Comparison of ENCODE assay signal across 12 mouse cellular contexts in genomic region chr14:31189348-31189747, GRCm38 (mm10). TPM values are rescaled to one million over a fixed set of nuclear protein-coding genes. Genes with fewer than 3 reads are reported as not detected.
A peak's percentile ranks its signal among the peaks of the same experiment; 100 is the strongest.
DNase-seq lines count a peak whose midpoint lies in the region; ATAC-seq and TF ChIP-seq lines count a peak whose summit lies in the region.
"Had no signal": no experiment of that assay in that cellular context is flagged by ENCODE, and none has a peak within 500 bp of the region (broad histone marks: within the 10 kb centered on the region; RNA-seq: fewer than 3 reads in every experiment).

No protein-coding gene starts in this region.

- no peaks in the 10 kb centered on the region for H3K27me3 ChIP-seq in heart, adult 2 months (ENCODE audit: control insufficient read depth, insufficient read depth, low read length)
- no peaks in the 10 kb centered on the region for H3K27me3 ChIP-seq in heart, embryonic 11.5 days (ENCODE audit: control insufficient read depth, insufficient read depth, low read length)
- no peaks in the 10 kb centered on the region for H3K27me3 ChIP-seq in limb, embryonic 15.5 days
- H3K27me3 ChIP-seq in limb, embryonic 10.5 days (ENCODE audit: low read depth, poor library complexity, severe bottlenecking): no peaks in the 10 kb centered on the region
- H3K27me3 ChIP-seq in midbrain, embryonic 16.5 days (ENCODE audit: control insufficient read depth, insufficient read depth, low read depth, low read length): no peaks in the 10 kb centered on the region

- H3K9me3 ChIP-seq in heart, embryonic 11.5 days (replicated peaks; ENCODE audit: control insufficient read depth, low read length): no peaks in the 10 kb centered on the region
- no peaks in the 10 kb centered on the region for H3K9me3 ChIP-seq in limb, embryonic 15.5 days
- no peaks in the 10 kb centered on the region for H3K9me3 ChIP-seq in limb, embryonic 10.5 days (replicated peaks)
- H3K9me3 ChIP-seq in midbrain, embryonic 16.5 days (replicated peaks; ENCODE audit: control insufficient read depth, low read length, poor library complexity, severe bottlenecking): no peaks in the 10 kb centered on the region
- H3K9me3 ChIP-seq: G1E had no signal

- peaks cover 3% of the 10 kb centered on the region for H3K4me1 ChIP-seq in heart, adult 2 months (ENCODE audit: control insufficient read depth, insufficient read depth, low read length)
- H3K4me1 ChIP-seq in heart, embryonic 11.5 days (ENCODE audit: control insufficient read depth, insufficient read depth, low read length): peaks cover 16% of the 10 kb centered on the region
- H3K4me1 ChIP-seq in limb, embryonic 15.5 days: no peaks in the 10 kb centered on the region
- no peaks in the 10 kb centered on the region for H3K4me1 ChIP-seq in limb, embryonic 10.5 days
- peaks cover 3% of the 10 kb centered on the region; the same call in 1 of the 2 replicates for H3K4me1 ChIP-seq in midbrain, embryonic 16.5 days (ENCODE audit: control insufficient read depth, insufficient read depth, low read length)

- no peak for ATAC-seq in heart, embryonic 11.5 days (replicated peaks; ENCODE audit: insufficient number of reproducible peaks, low FRiP score, low TSS enrichment)
- no peak for ATAC-seq in limb, embryonic 15.5 days (ENCODE audit: insufficient number of reproducible peaks, low FRiP score, low TSS enrichment, low read depth)
- ATAC-seq in granulocyte monocyte progenitor cell, adult 5-6 weeks (replicated peaks; ENCODE audit: poor library complexity, severe bottlenecking): peak; percentile 50
- ATAC-seq in midbrain, embryonic 16.5 days: no peak
- ATAC-seq: forebrain, embryonic 16.5 days had no signal

- H3K27ac ChIP-seq in heart, adult 2 months: peak overlapping the region; percentile 52
- no peak overlapping the region; the same call in 1 of the 2 replicates for H3K27ac ChIP-seq in heart, embryonic 11.5 days (ENCODE audit: low read depth, low read length)
- H3K27ac ChIP-seq in limb, embryonic 15.5 days: peak overlapping the region; percentile 22; the same call in 1 of the 2 replicates
- H3K27ac ChIP-seq in limb, embryonic 10.5 days: no peak overlapping the region
- H3K27ac ChIP-seq in midbrain, embryonic 16.5 days (ENCODE audit: low read length): peak overlapping the region; percentile 56

- no peak overlapping the region for H3K9ac ChIP-seq in heart, adult 2 months (ENCODE audit: low read depth, low read length)
- no peak overlapping the region for H3K9ac ChIP-seq in heart, embryonic 11.5 days (ENCODE audit: low read depth, low read length)
- H3K9ac ChIP-seq in limb, embryonic 15.5 days: no peak overlapping the region
- no peak overlapping the region for H3K9ac ChIP-seq in midbrain, embryonic 16.5 days (ENCODE audit: low read depth, low read length)

- TF ChIP-seq CTCF in heart, adult 2 months (IDR thresholded peaks at IDR 0.05): no peak

- no peak for TF ChIP-seq POLR2A in heart, adult 2 months (IDR thresholded peaks at IDR 0.05; ENCODE audit: insufficient read depth, low read depth, low read length)

- intact Hi-C loops in heart, adult 2 months (cut with DNase I): no loop called here

- H3K79me2 ChIP-seq in heart, adult 2 months (replicated peaks; ENCODE audit: control insufficient read depth, insufficient read depth, low read length): peaks cover 2% of the 10 kb centered on the region

- 84% methylated on average over 3 of the region's 3 CpGs for WGBS in heart, adult 2 months
- WGBS in heart, embryonic 11.5 days (ENCODE audit: insufficient replicate concordance): 93% methylated on average over 3 of the region's 3 CpGs
- 83% methylated on average over 3 of the region's 3 CpGs for WGBS in limb, embryonic 15.5 days
- 92% methylated on average over 3 of the region's 3 CpGs for WGBS in limb, embryonic 10.5 days
- WGBS in midbrain, embryonic 16.5 days: 78% methylated on average over 3 of the region's 3 CpGs

- peaks cover 8% of the 10 kb centered on the region for H3K36me3 ChIP-seq in heart, adult 2 months (ENCODE audit: control insufficient read depth, insufficient read depth, low read length)
- H3K36me3 ChIP-seq in heart, embryonic 11.5 days (ENCODE audit: control insufficient read depth, insufficient read depth, low read length): peaks cover 63% of the 10 kb centered on the region
- peaks cover 99% of the 10 kb centered on the region for H3K36me3 ChIP-seq in limb, embryonic 15.5 days
- peaks cover 100% of the 10 kb centered on the region for H3K36me3 ChIP-seq in limb, embryonic 10.5 days
- peaks cover 70% of the 10 kb centered on the region for H3K36me3 ChIP-seq in midbrain, embryonic 16.5 days (ENCODE audit: control insufficient read depth, insufficient read depth, low read length)

- DNase-seq in heart, adult 2 months: no peak
- no peak for DNase-seq in limb, embryonic 10.5 days (ENCODE audit: low spot score)
- DNase-seq in adrenal gland, adult 2 months: no peak
- no peak for DNase-seq in right cerebral cortex, adult 2 months (ENCODE audit: low spot score in 2 of 2)
- DNase-seq: cerebellum, postnatal 14 days; retina, postnatal 1 day had no signal

- H3K4me3 ChIP-seq in heart, adult 2 months: no peak overlapping the region
- H3K4me3 ChIP-seq in heart, embryonic 11.5 days (ENCODE audit: low read depth, low read length): no peak overlapping the region
- H3K4me3 ChIP-seq in limb, embryonic 15.5 days: no peak overlapping the region
- H3K4me3 ChIP-seq in limb, embryonic 10.5 days: no peak overlapping the region
- no peak overlapping the region for H3K4me3 ChIP-seq in midbrain, embryonic 16.5 days (ENCODE audit: low read depth, low read length)

- TF ChIP-seq EP300 in heart, adult 2 months (IDR thresholded peaks at IDR 0.05; ENCODE audit: insufficient read depth, low read depth, low read length): no peak

- H3K4me2 ChIP-seq in heart, embryonic 11.5 days: no peak overlapping the region
- H3K4me2 ChIP-seq in limb, embryonic 15.5 days: no peak overlapping the region
- H3K4me2 ChIP-seq in midbrain, embryonic 16.5 days (ENCODE audit: low read length): no peak overlapping the region

RNA-seq across cellular contexts. Expression of gene Tnnc1, which starts 18.8 kb away (rescaled TPM):
- 1,000 to 10,000 TPM; 5,084 to 5,508 TPM for total RNA-seq in heart, adult 2 months (2021)
- polyA plus RNA-seq in heart, adult 2 months (2012; rRNA removed): 4,851 and 5,939 TPM in 2 replicates
- polyA plus RNA-seq in heart, embryonic 11.5 days (2014; fragmentation: Nextera tagmentation; extraction: Ambion mirVana): 3,123 and 3,177 TPM in 2 replicates
- 276 and 549 TPM in 2 replicates for polyA plus RNA-seq in limb, embryonic 15.5 days (2015; fragmentation: Nextera tagmentation; extraction: Ambion mirVana)
- 2.7 and 3.8 TPM in 2 replicates for polyA plus RNA-seq in limb, embryonic 10.5 days (2016; fragmentation: Nextera tagmentation; extraction: Ambion mirVana)
- total RNA-seq in granulocyte monocyte progenitor cell, adult 5-6 weeks (2014; fragmentation: Nextera tagmentation): 4.1 TPM in 1 of 2 replicates, not detected in the other
- 0.82 TPM in 1 of 2 replicates, not detected in the other for total RNA-seq in granulocyte monocyte progenitor cell, adult 5-6 weeks (2017)
- 2.4 and 3.3 TPM in 2 replicates for polyA plus RNA-seq in midbrain, embryonic 16.5 days (2015; fragmentation: Nextera tagmentation; extraction: Ambion mirVana)
- 1 to 10 TPM; 1.3 to 1.7 TPM for total RNA-seq in adrenal gland, adult 2 months (2021)
- polyA plus RNA-seq in adrenal gland, adult 2 months (2012; rRNA removed): 0.36 TPM in 1 of 2 replicates, not detected in the other

RNA-seq across cellular contexts. Expression of gene Stab1, which starts 20.9 kb away (rescaled TPM):
- total RNA-seq in heart, adult 2 months (2021): 10 to 100 TPM; 64.2 to 65.0 TPM
- 77.0 and 90.8 TPM in 2 replicates for polyA plus RNA-seq in heart, adult 2 months (2012; rRNA removed)
- 35.9 and 40.4 TPM in 2 replicates for polyA plus RNA-seq in heart, embryonic 11.5 days (2014; fragmentation: Nextera tagmentation; extraction: Ambion mirVana)
- polyA plus RNA-seq in limb, embryonic 15.5 days (2015; fragmentation: Nextera tagmentation; extraction: Ambion mirVana): 42.5 and 44.4 TPM in 2 replicates
- polyA plus RNA-seq in limb, embryonic 10.5 days (2016; fragmentation: Nextera tagmentation; extraction: Ambion mirVana): 14.2 and 14.5 TPM in 2 replicates
- not detected in 2 replicates for total RNA-seq in granulocyte monocyte progenitor cell, adult 5-6 weeks (2014; fragmentation: Nextera tagmentation)
- 3.0 TPM in 1 of 2 replicates, not detected in the other for total RNA-seq in granulocyte monocyte progenitor cell, adult 5-6 weeks (2017)
- polyA plus RNA-seq in midbrain, embryonic 16.5 days (2015; fragmentation: Nextera tagmentation; extraction: Ambion mirVana): 11.2 and 15.4 TPM in 2 replicates
- total RNA-seq in adrenal gland, adult 2 months (2021): 10 to 100 TPM; 55.8 to 67.6 TPM
- 80.5 and 82.1 TPM in 2 replicates for polyA plus RNA-seq in adrenal gland, adult 2 months (2012; rRNA removed)
- polyA plus RNA-seq: G1E had no signal

RNA-seq across cellular contexts. Expression of gene Nisch, which starts 27.4 kb away (rescaled TPM):
- 100 to 1,000 TPM; 123 to 129 TPM for total RNA-seq in heart, adult 2 months (2021)
- polyA plus RNA-seq in heart, adult 2 months (2012; rRNA removed): 187 and 223 TPM in 2 replicates
- 286 and 325 TPM in 2 replicates for polyA plus RNA-seq in heart, embryonic 11.5 days (2014; fragmentation: Nextera tagmentation; extraction: Ambion mirVana)
- 336 and 363 TPM in 2 replicates for polyA plus RNA-seq in limb, embryonic 15.5 days (2015; fragmentation: Nextera tagmentation; extraction: Ambion mirVana)
- 491 and 543 TPM in 2 replicates for polyA plus RNA-seq in limb, embryonic 10.5 days (2016; fragmentation: Nextera tagmentation; extraction: Ambion mirVana)
- 137 and 211 TPM in 2 replicates for total RNA-seq in granulocyte monocyte progenitor cell, adult 5-6 weeks (2014; fragmentation: Nextera tagmentation)
- 86.1 and 111 TPM in 2 replicates for total RNA-seq in granulocyte monocyte progenitor cell, adult 5-6 weeks (2017)
- 354 and 388 TPM in 2 replicates for polyA plus RNA-seq in midbrain, embryonic 16.5 days (2015; fragmentation: Nextera tagmentation; extraction: Ambion mirVana)
- total RNA-seq in adrenal gland, adult 2 months (2021): 100 to 1,000 TPM; 249 to 309 TPM
- 412 and 462 TPM in 2 replicates for polyA plus RNA-seq in adrenal gland, adult 2 months (2012; rRNA removed)

RNA-seq across cellular contexts. Expression of gene Sema3g, which starts 28.3 kb away (rescaled TPM):
- 10 to 100 TPM; 15.0 to 15.1 TPM for total RNA-seq in heart, adult 2 months (2021)
- polyA plus RNA-seq in heart, adult 2 months (2012; rRNA removed): 6.1 and 8.0 TPM in 2 replicates
- 0.03 and 0.08 TPM in 2 replicates for polyA plus RNA-seq in heart, embryonic 11.5 days (2014; fragmentation: Nextera tagmentation; extraction: Ambion mirVana)
- polyA plus RNA-seq in limb, embryonic 15.5 days (2015; fragmentation: Nextera tagmentation; extraction: Ambion mirVana): 1.2 and 1.5 TPM in 2 replicates
- 0.51 and 0.73 TPM in 2 replicates for polyA plus RNA-seq in limb, embryonic 10.5 days (2016; fragmentation: Nextera tagmentation; extraction: Ambion mirVana)
- 0.21 TPM in 1 of 2 replicates, not detected in the other for total RNA-seq in granulocyte monocyte progenitor cell, adult 5-6 weeks (2014; fragmentation: Nextera tagmentation)
- total RNA-seq in granulocyte monocyte progenitor cell, adult 5-6 weeks (2017): not detected in 2 replicates
- polyA plus RNA-seq in midbrain, embryonic 16.5 days (2015; fragmentation: Nextera tagmentation; extraction: Ambion mirVana): 0.46 and 0.61 TPM in 2 replicates
- 10 to 100 TPM in 1 of 2 experiments, 1 to 10 TPM in 1; 5.2 to 11.2 TPM for total RNA-seq in adrenal gland, adult 2 months (2021)
- 8.7 and 10.9 TPM in 2 replicates for polyA plus RNA-seq in adrenal gland, adult 2 months (2012; rRNA removed)
- polyA plus RNA-seq: G1E had no signal

RNA-seq across cellular contexts. Expression of gene Nt5dc2, which starts 58.5 kb away (rescaled TPM):
- 10 to 100 TPM; 18.7 to 21.8 TPM for total RNA-seq in heart, adult 2 months (2021)
- 52.5 and 82.7 TPM in 2 replicates for polyA plus RNA-seq in heart, adult 2 months (2012; rRNA removed)
- 342 and 344 TPM in 2 replicates for polyA plus RNA-seq in heart, embryonic 11.5 days (2014; fragmentation: Nextera tagmentation; extraction: Ambion mirVana)
- polyA plus RNA-seq in limb, embryonic 15.5 days (2015; fragmentation: Nextera tagmentation; extraction: Ambion mirVana): 336 and 349 TPM in 2 replicates
- 638 and 656 TPM in 2 replicates for polyA plus RNA-seq in limb, embryonic 10.5 days (2016; fragmentation: Nextera tagmentation; extraction: Ambion mirVana)
- 107 and 116 TPM in 2 replicates for total RNA-seq in granulocyte monocyte progenitor cell, adult 5-6 weeks (2014; fragmentation: Nextera tagmentation)
- total RNA-seq in granulocyte monocyte progenitor cell, adult 5-6 weeks (2017): 172 and 213 TPM in 2 replicates
- 170 and 199 TPM in 2 replicates for polyA plus RNA-seq in midbrain, embryonic 16.5 days (2015; fragmentation: Nextera tagmentation; extraction: Ambion mirVana)
- total RNA-seq in adrenal gland, adult 2 months (2021): 10 to 100 TPM; 22.5 to 33.3 TPM
- polyA plus RNA-seq in adrenal gland, adult 2 months (2012; rRNA removed): 107 and 124 TPM in 2 replicates

Comparison
In these comparisons a context has a peak if more than half of its experiments do, and no peak if none do; other contexts are left out.
1. H3K27ac ChIP-seq: peak in heart, adult 2 months (single experiment), limb, embryonic 15.5 days (single experiment) and midbrain, embryonic 16.5 days (single experiment); none in heart, embryonic 11.5 days (single experiment) and limb, embryonic 10.5 days (single experiment).
2. RNA of gene Tnnc1, which starts 18.8 kb away (polyA plus RNA-seq): 4,851 to 5,939 TPM in heart, adult 2 months, 3,123 to 3,177 TPM in heart, embryonic 11.5 days and 276 to 549 TPM in limb, embryonic 15.5 days; 2.7 to 3.8 TPM in limb, embryonic 10.5 days, 2.4 to 3.3 TPM in midbrain, embryonic 16.5 days and 0.36 TPM in adrenal gland, adult 2 months; every median in the first group is over 10 times any median in the second.